Mouse (Mus musculus) limb, embryonic 14.5 days (tissue): ENCODE measurements around the gene Lyz1. TPM values are rescaled to one million over a fixed set of nuclear protein-coding genes. Genes with fewer than 3 reads are reported as not detected.
"Not testable (repeated sequence)": the region's sequence is repeated elsewhere in the genome, so short reads cannot be mapped to it uniquely, and the experiment has no call there.

ENCODE experiments used
- ATAC-seq: fragments of 200-750 bp; cut with Nextera tagmentation; 2 replicates; pipeline ENCODE4 v1.8.0; 2017; ENCODE audit warnings: low read depth, moderate number of reproducible peaks, moderate TSS enrichment; ENCODE audit not compliant: low FRiP score
- DNase-seq: peaks from one replicate; pipeline ENCODE4 v3.0.0-alpha.2; 2015; ENCODE audit warnings: low spot score
- H3K27ac ChIP-seq: fragments of 300-500 bp; sonication (generic); replicated peaks from 2 replicates; pipeline ENCODE4 v1.5.1; 2014; ENCODE audit warnings: low read depth, mild to moderate bottlenecking, low read length, moderate library complexity, mixed read lengths
- H3K27me3 ChIP-seq: fragments of 300-500 bp; sonication (generic); 2 replicates; pipeline ENCODE4 v1.6.1; 2014; ENCODE audit warnings: low read length, mixed read lengths; ENCODE audit not compliant: control insufficient read depth, insufficient read depth
- H3K36me3 ChIP-seq: fragments of 300-500 bp; sonication (generic); 2 replicates; pipeline ENCODE4 v1.6.1; 2014; ENCODE audit warnings: mild to moderate bottlenecking, low read length, moderate library complexity, mixed read lengths; ENCODE audit not compliant: control insufficient read depth, insufficient read depth
- H3K4me1 ChIP-seq: fragments of 300-500 bp; sonication (generic); 2 replicates; pipeline ENCODE4 v1.6.1; 2014; ENCODE audit warnings: antibody characterized with exemption, low read length, mixed read lengths; ENCODE audit not compliant: control insufficient read depth, insufficient read depth
- H3K4me2 ChIP-seq: fragments of 300-500 bp; sonication (generic); replicated peaks from 2 replicates; pipeline ENCODE4 v1.6.1; 2014; ENCODE audit warnings: low read depth, mild to moderate bottlenecking, low read length, moderate library complexity; ENCODE audit not compliant: severe bottlenecking
- H3K4me3 ChIP-seq: fragments of 300-500 bp; sonication (generic); replicated peaks from 2 replicates; pipeline ENCODE4 v1.5.1; 2014; ENCODE audit warnings: low read length
- H3K9ac ChIP-seq: fragments of 300-500 bp; sonication (generic); 2 replicates; pipeline ENCODE4 v1.6.1; 2014; ENCODE audit warnings: mild to moderate bottlenecking, low read depth, low read length, moderate library complexity; ENCODE audit not compliant: severe bottlenecking
- H3K9me3 ChIP-seq: fragments of 300-500 bp; sonication (generic); 2 replicates; pipeline ENCODE4 v1.6.1; 2016; ENCODE audit warnings: low read length; ENCODE audit not compliant: control insufficient read depth
- POLR2A ChIP-seq: fragments of 200-500 bp; IDR thresholded peaks from 2 replicates; pipeline ENCODE4 v1.8.0; 2012; ENCODE audit warnings: inconsistent platforms, mild to moderate bottlenecking, moderate library complexity, borderline replicate concordance; ENCODE audit not compliant: insufficient read depth, insufficient read length; ENCODE audit errors: extremely low read depth
- WGBS: fragments of 180-500 bp; shearing (Covaris S2); extraction: QIAGEN DNeasy Blood & Tissue Kit; methylation state at CpG from one replicate; pipeline ENCODE4 v1.1.7; 2014; 5-methylcytosine and 5-hydroxymethylcytosine counted together
- polyA plus RNA-seq, 2 experiments: library from polyadenylated mRNA; depleted of rRNA in 1 of 2; stranded (reverse) in 1 of 2; unstranded in 1 of 2; fragments of >200 nt; fragmentation: Nextera tagmentation in 1 of 2; extraction: Ambion mirVana in 1 of 2; gene quantifications; 2 replicates each; pipeline versions ENCODE4 v1.2.1 to v1.2.3; 2012 to 2014

Lyz1 gene
- polyA plus RNA-seq, 2 experiments = 0.14 TPM; not detected in 1

- no peaks in the 10 kb centered on the region for H3K4me1 ChIP-seq
- DNase-seq = no peak
- no peak overlapping the region for H3K4me3 ChIP-seq
- ATAC-seq = no peak
- H3K9me3 ChIP-seq = no peaks in the 10 kb centered on the region
- no peak overlapping the region for H3K9ac ChIP-seq
- 80% methylated on average over 10 of the region's 10 CpGs for WGBS
- no peak for TF ChIP-seq POLR2A
- H3K4me2 ChIP-seq = no peak overlapping the region
- no peaks in the 10 kb centered on the region for H3K36me3 ChIP-seq
- no peaks in the 10 kb centered on the region for H3K27me3 ChIP-seq
- H3K27ac ChIP-seq = no peak overlapping the region
Observed at GRCm38 (mm10) chr10:117275681-117276369, 16.8 kb downstream of the Lyz1 start.

DNA sequence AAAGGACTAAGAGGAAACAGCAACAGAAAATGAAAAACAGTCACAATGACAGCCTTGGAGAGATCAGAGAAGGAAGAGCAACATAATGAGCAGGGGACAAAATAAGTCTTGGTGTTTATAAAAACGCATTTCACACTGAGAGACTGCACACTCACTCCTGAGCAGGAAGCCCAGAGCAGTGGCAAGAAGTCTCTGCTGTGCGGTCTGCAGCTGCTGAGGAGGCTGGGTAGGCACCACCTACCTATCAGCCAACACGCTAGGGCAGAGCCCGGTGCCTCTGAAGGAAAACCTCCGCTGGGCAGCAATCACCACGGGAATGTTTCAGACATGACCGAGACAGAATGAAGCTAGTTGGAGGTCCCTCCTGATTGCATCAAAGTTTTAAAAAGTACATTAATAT is 18.0 kb downstream of the Lyz1 start:
- not testable (repeated sequence) for H3K27ac ChIP-seq, ATAC-seq
- WGBS = 88% methylated on average over 3 of the region's 7 CpGs

DNA sequence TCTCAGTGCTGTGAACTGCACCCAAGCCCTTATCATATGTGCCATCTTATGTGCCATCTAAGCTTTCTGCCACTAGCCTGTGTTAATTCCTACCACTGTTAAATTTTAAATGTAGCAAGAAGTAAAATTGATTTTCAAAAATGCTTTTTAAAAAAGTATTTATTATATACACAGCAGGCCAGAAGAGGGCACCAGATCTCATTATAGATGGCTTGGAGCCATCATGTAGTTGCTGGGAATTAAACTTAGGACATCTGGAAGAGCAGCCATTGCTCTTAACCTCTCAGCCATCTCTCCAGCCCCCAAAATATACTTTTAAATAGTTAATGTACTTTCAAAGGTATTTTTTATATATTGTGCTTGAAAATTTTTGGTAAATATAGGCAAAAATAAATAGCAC is 20.6 kb downstream of the Lyz1 start:
- ATAC-seq (no peak), DNase-seq (no peak)
- Histone ChIP-seq H3K9me3 (no peaks in the 10 kb centered on the region), H3K36me3 (no peaks in the 10 kb centered on the region), H3K9ac (no peak overlapping the region), H3K27me3 (no peaks in the 10 kb centered on the region), H3K4me1 (no peaks in the 10 kb centered on the region), H3K4me2 (no peak overlapping the region), H3K27ac (no peak overlapping the region), H3K4me3 (no peak overlapping the region)
- TF ChIP-seq POLR2A = no peak

More for the DNA sequence above, 18.0 kb downstream of the Lyz1 start:
- H3K27me3 ChIP-seq, H3K4me1 ChIP-seq, H3K9ac ChIP-seq, H3K9me3 ChIP-seq, H3K4me2 ChIP-seq, H3K4me3 ChIP-seq, H3K36me3 ChIP-seq, DNase-seq: not testable (repeated sequence)

GRCm38 (mm10) chr10:117259870-117260269 is 32.8 kb downstream of the Lyz1 start:
- no peaks in the 10 kb centered on the region for H3K36me3 ChIP-seq
- H3K27ac ChIP-seq = no peak overlapping the region
- H3K9me3 ChIP-seq = no peaks in the 10 kb centered on the region
- no peak for TF ChIP-seq POLR2A
- no peaks in the 10 kb centered on the region for H3K4me1 ChIP-seq
- no peak for ATAC-seq
- H3K9ac ChIP-seq = no peak overlapping the region
- no peak for DNase-seq
- H3K4me3 ChIP-seq = no peak overlapping the region
- no peaks in the 10 kb centered on the region for H3K27me3 ChIP-seq
- H3K4me2 ChIP-seq = no peak overlapping the region

DNA sequence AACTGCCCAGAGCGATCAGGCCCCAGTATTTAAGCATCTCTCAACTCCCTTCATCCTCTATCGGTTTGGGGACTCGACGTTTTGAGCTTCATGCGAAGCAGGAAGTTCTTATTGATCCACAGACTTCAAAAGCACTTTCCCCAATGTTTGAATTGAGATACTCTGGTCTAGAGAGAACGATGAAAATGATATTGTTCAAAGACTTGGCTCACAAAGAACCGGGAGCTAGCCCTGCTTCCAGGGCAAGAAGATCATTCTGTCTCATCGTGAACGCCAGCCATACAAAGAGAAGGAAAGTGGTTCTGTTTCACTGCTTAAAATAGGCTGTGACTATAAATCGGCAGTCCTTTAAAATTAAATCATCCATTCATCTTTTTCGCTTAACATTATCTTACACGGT is 54.1 kb downstream of the Lyz1 start, which contains the start of gene 9530003J23Rik:
Gene 9530003J23Rik, minus strand, starts transcription at position 101 of the 400 bp plus-strand sequence.
- Histone ChIP-seq H3K9me3 (no peaks in the 10 kb centered on the region), H3K4me2 (no peak within 1 kb of the TSS)
- ATAC-seq = no peak

More for the DNA sequence above, 54.1 kb downstream of the Lyz1 start, which contains the start of gene 9530003J23Rik:
- 89% methylated on average over 12 of the region's 12 CpGs for WGBS
- Histone ChIP-seq H3K4me3 (no peak within 1 kb of the TSS), H3K27ac (no peak within 1 kb of the TSS), H3K27me3 (no peaks in the 10 kb centered on the region), H3K4me1 (peaks cover 4% of the 10 kb centered on the region; the same call in 1 of the 2 replicates), H3K9ac (no peak within 1 kb of the TSS), H3K36me3 (no peaks in the 10 kb centered on the region)
- no peak for TF ChIP-seq POLR2A
- no peak for DNase-seq

Other genes with a start within 250 kb of the Lyz1 start
- gene Lrrc10, start 247.5 kb downstream of the Lyz1 start, polyA plus RNA-seq (2012; rRNA removed) = 0.09 and 0.12 TPM in 2 replicates
- gene Lrrc10, start 247.5 kb downstream of the Lyz1 start, polyA plus RNA-seq (2014; fragmentation: Nextera tagmentation; extraction: Ambion mirVana) = not detected in 2 replicates
- 207 and 231 TPM in 2 replicates for gene Cct2, start 229.1 kb downstream of the Lyz1 start, polyA plus RNA-seq (2012; rRNA removed)
- 253 and 262 TPM in 2 replicates for gene Cct2, start 229.1 kb downstream of the Lyz1 start, polyA plus RNA-seq (2014; fragmentation: Nextera tagmentation; extraction: Ambion mirVana)
- gene Frs2, start 144.3 kb downstream of the Lyz1 start, polyA plus RNA-seq (2012; rRNA removed) = 36.6 and 44.1 TPM in 2 replicates
- 29.1 and 32.8 TPM in 2 replicates for gene Frs2, start 144.3 kb downstream of the Lyz1 start, polyA plus RNA-seq (2014; fragmentation: Nextera tagmentation; extraction: Ambion mirVana)
- gene Yeats4, start 68.4 kb downstream of the Lyz1 start, polyA plus RNA-seq (2012; rRNA removed) = 67.2 and 71.6 TPM in 2 replicates
- gene Yeats4, start 68.4 kb downstream of the Lyz1 start, polyA plus RNA-seq (2014; fragmentation: Nextera tagmentation; extraction: Ambion mirVana) = 72.1 and 76.3 TPM in 2 replicates
- not detected in 2 replicates for gene 9530003J23Rik, start 54.2 kb downstream of the Lyz1 start, polyA plus RNA-seq (2012; rRNA removed)
- not detected in 2 replicates for gene 9530003J23Rik, start 54.2 kb downstream of the Lyz1 start, polyA plus RNA-seq (2014; fragmentation: Nextera tagmentation; extraction: Ambion mirVana)
- 37.7 and 38.7 TPM in 2 replicates for gene Lyz2, start 10.5 kb downstream of the Lyz1 start, polyA plus RNA-seq (2012; rRNA removed)
- 95.7 and 105 TPM in 2 replicates for gene Lyz2, start 10.5 kb downstream of the Lyz1 start, polyA plus RNA-seq (2014; fragmentation: Nextera tagmentation; extraction: Ambion mirVana)
- gene Cpsf6, start 87.1 kb upstream of the Lyz1 start, polyA plus RNA-seq (2012; rRNA removed) = 119 and 137 TPM in 2 replicates
- gene Cpsf6, start 87.1 kb upstream of the Lyz1 start, polyA plus RNA-seq (2014; fragmentation: Nextera tagmentation; extraction: Ambion mirVana) = 144 and 153 TPM in 2 replicates